Mouse (Mus musculus) lung, embryonic 16.5 days (tissue): ENCODE measurements around the gene Abcc4. TPM values are rescaled to one million over a fixed set of nuclear protein-coding genes. Genes with fewer than 3 reads are reported as not detected.

Experiments
- ATAC-seq: fragments of 200-750 bp; cut with Nextera tagmentation; 2 replicates; pipeline ENCODE4 v1.8.0; 2017; ENCODE audit warnings: low read depth, mild to moderate bottlenecking, moderate library complexity
- H3K27ac ChIP-seq: fragments of 300-500 bp; sonication (generic); 2 replicates; pipeline ENCODE4 v1.5.1; 2014; ENCODE audit warnings: mild to moderate bottlenecking, control low read depth, low read length
- H3K27me3 ChIP-seq: fragments of 300-500 bp; sonication (generic); 2 replicates; pipeline ENCODE4 v1.6.1; 2014; ENCODE audit warnings: low read depth, low read length, mixed read lengths; ENCODE audit not compliant: control insufficient read depth, insufficient read depth
- H3K36me3 ChIP-seq: fragments of 300-500 bp; sonication (generic); 2 replicates; pipeline ENCODE4 v1.6.1; 2014; ENCODE audit warnings: low read length; ENCODE audit not compliant: control insufficient read depth, insufficient read depth
- H3K4me1 ChIP-seq: fragments of 300-500 bp; sonication (generic); replicated peaks from 2 replicates; pipeline ENCODE4 v1.6.1; 2014; ENCODE audit warnings: low read length, mixed read lengths; ENCODE audit not compliant: control insufficient read depth, insufficient read depth
- H3K4me2 ChIP-seq: fragments of 300-500 bp; sonication (generic); 2 replicates; pipeline ENCODE4 v1.6.1; 2014; ENCODE audit warnings: low read depth, low read length, control low read depth
- H3K4me3 ChIP-seq: fragments of 300-500 bp; sonication (generic); 2 replicates; pipeline ENCODE4 v1.5.1; 2014; ENCODE audit warnings: mild to moderate bottlenecking, low read length, control low read depth
- H3K9ac ChIP-seq: fragments of 300-500 bp; sonication (generic); 2 replicates; pipeline ENCODE4 v1.6.1; 2014; ENCODE audit warnings: low read length, control low read depth
- H3K9me3 ChIP-seq: fragments of 300-500 bp; sonication (generic); 2 replicates; pipeline ENCODE4 v1.6.1; 2016; ENCODE audit warnings: low read length; ENCODE audit not compliant: control insufficient read depth
- WGBS: fragments of 180-500 bp; shearing (Covaris S2); extraction: QIAGEN DNeasy Blood & Tissue Kit; methylation state at CpG from one replicate; pipeline ENCODE4 v1.1.7; 2014; 5-methylcytosine and 5-hydroxymethylcytosine counted together
- polyA plus RNA-seq: library from polyadenylated mRNA; unstranded; fragments of >200 nt; fragmentation: Nextera tagmentation; extraction: Ambion mirVana; gene quantifications from 2 replicates; pipeline ENCODE4 v1.2.1, GENCODE M21; 2015

Abcc4 gene
- polyA plus RNA-seq, 1 experiment from 2014 or later = 2.5 TPM

GRCm38 (mm10) chr14:118495458-118495857 is 210.6 kb downstream of the Abcc4 start:
- 63% methylated on average over 2 of the region's 2 CpGs for WGBS
- H3K9ac ChIP-seq = no peak overlapping the region

GRCm38 (mm10) chr14:118491708-118492107 is 214.3 kb downstream of the Abcc4 start:
- H3K4me3 ChIP-seq = no peak overlapping the region
- no peak overlapping the region for H3K9ac ChIP-seq
- ATAC-seq = no peak
- H3K27ac ChIP-seq = no peak overlapping the region
- no peaks in the 10 kb centered on the region for H3K9me3 ChIP-seq
- H3K4me1 ChIP-seq = no peaks in the 10 kb centered on the region
- 82% methylated on average over 6 of the region's 6 CpGs for WGBS
- H3K36me3 ChIP-seq = no peaks in the 10 kb centered on the region
- H3K27me3 ChIP-seq = no peaks in the 10 kb centered on the region
- H3K4me2 ChIP-seq = no peak overlapping the region

More at GRCm38 (mm10) chr14:118495458-118495857, 210.6 kb downstream of the Abcc4 start:
- H3K36me3 ChIP-seq = no peaks in the 10 kb centered on the region
- H3K27ac ChIP-seq = no peak overlapping the region
- no peaks in the 10 kb centered on the region for H3K4me1 ChIP-seq
- no peak for ATAC-seq
- H3K9me3 ChIP-seq = no peaks in the 10 kb centered on the region
- H3K4me2 ChIP-seq = no peak overlapping the region
- H3K27me3 ChIP-seq = no peaks in the 10 kb centered on the region
- H3K4me3 ChIP-seq = no peak overlapping the region

DNA sequence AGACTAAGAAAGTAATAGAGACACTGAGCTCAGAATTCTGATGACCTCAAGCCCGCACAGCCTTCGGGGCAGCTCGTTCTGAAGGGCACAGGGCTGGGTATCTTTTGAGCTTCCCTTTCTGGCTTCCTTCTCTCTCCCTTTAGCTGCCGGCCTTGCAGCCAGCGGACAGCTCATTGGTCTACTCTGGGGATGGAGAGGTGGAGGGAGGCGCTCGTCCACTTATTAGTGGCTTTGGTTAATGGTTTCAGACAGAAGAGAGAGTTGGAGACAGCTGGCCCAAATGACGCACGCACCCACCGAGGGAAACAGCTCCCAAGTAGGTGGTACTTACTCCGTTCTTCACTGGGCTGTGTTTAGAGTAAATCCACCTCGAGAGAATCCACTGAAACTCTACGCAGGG is 214.7 kb downstream of the Abcc4 start:
- Histone ChIP-seq H3K27ac (no peak overlapping the region), H3K4me1 (no peaks in the 10 kb centered on the region), H3K4me3 (no peak overlapping the region), H3K27me3 (no peaks in the 10 kb centered on the region), H3K9me3 (no peaks in the 10 kb centered on the region), H3K4me2 (no peak overlapping the region), H3K9ac (no peak overlapping the region), H3K36me3 (no peaks in the 10 kb centered on the region)
- 41% methylated on average over 13 of the region's 13 CpGs for WGBS
- no peak for ATAC-seq

DNA sequence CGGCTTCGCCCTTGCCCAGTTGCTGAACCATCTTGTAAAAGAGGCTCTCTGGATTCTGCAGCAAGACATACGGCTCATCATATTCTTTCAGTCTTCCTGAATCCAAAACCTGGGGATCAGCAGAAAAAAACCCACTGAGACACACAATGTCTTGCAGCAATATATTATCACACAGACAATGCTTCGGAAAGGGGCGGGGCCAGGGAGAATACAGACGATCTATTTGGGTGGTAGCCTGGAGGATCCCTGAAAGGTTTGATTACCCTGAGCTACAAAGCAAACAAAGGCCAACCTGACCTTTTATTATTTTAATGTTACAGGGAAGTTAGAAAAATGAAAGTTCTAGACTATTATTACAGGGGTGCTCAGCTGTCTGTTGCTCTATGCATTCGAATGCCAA is 215.5 kb downstream of the Abcc4 start:
- Histone ChIP-seq H3K27me3 (no peaks in the 10 kb centered on the region), H3K9ac (no peak overlapping the region), H3K27ac (no peak overlapping the region), H3K4me2 (no peak overlapping the region), H3K4me1 (no peaks in the 10 kb centered on the region), H3K4me3 (no peak overlapping the region), H3K9me3 (no peaks in the 10 kb centered on the region), H3K36me3 (no peaks in the 10 kb centered on the region)
- 82% methylated on average over 7 of the region's 7 CpGs for WGBS
- no peak for ATAC-seq

GRCm38 (mm10) chr14:118486349-118486748 is 219.7 kb downstream of the Abcc4 start:
- H3K4me1 ChIP-seq = no peaks in the 10 kb centered on the region
- 89% methylated on average over 11 of the region's 11 CpGs for WGBS
- H3K27ac ChIP-seq = no peak overlapping the region

DNA sequence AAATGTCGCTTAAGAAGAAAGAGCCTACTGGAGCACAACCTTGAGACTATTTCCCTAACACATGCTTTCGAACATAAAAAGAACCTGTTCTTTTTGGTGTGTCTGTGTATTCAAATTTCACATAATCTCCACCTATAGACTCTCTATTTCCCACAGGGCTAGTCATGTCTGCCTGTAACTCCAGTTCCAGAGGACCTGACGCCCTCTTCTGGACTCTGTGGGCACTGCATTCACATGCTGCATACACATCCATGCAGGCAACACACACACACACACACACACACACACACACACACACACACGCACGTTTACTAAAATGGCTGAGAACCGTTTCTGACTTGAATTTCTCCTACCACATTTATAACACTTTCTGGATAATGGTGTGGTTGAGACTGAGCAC is 220.4 kb downstream of the Abcc4 start:
- ATAC-seq = no peak
- no peaks in the 10 kb centered on the region for H3K9me3 ChIP-seq
- WGBS = 90% methylated on average over 6 of the region's 6 CpGs
- no peak overlapping the region for H3K27ac ChIP-seq
- H3K36me3 ChIP-seq = no peaks in the 10 kb centered on the region
- no peaks in the 10 kb centered on the region for H3K27me3 ChIP-seq
- H3K4me3 ChIP-seq = no peak overlapping the region
- no peaks in the 10 kb centered on the region for H3K4me1 ChIP-seq
- H3K4me2 ChIP-seq = no peak overlapping the region
- no peak overlapping the region for H3K9ac ChIP-seq

More at GRCm38 (mm10) chr14:118486349-118486748, 219.7 kb downstream of the Abcc4 start:
- Histone ChIP-seq H3K4me3 (no peak overlapping the region), H3K36me3 (no peaks in the 10 kb centered on the region), H3K9me3 (no peaks in the 10 kb centered on the region), H3K27me3 (no peaks in the 10 kb centered on the region), H3K4me2 (no peak overlapping the region), H3K9ac (no peak overlapping the region)
- no peak for ATAC-seq

DNA sequence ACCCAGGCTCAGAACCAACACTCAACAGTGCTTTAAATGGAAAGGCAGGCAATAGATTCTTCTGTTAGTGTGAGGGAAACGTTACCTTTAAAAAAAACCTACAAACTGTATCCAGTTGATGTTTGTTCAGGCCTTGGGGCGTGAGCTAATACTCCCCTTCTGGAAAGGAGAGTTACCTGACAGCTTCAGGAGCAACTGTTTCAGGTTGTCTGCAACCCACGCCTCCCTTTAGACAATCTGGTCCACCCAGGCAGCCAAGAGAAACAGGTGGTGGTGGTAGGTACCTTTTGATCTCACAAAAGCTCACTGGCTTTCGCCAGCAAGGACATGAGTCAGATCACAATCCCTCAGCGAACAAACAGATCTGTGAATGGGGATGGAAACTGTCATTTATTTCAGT is 223.7 kb downstream of the Abcc4 start:
- Histone ChIP-seq H3K4me2 (no peak overlapping the region), H3K27ac (no peak overlapping the region), H3K9ac (no peak overlapping the region), H3K27me3 (no peaks in the 10 kb centered on the region), H3K36me3 (no peaks in the 10 kb centered on the region), H3K4me3 (no peak overlapping the region), H3K4me1 (no peaks in the 10 kb centered on the region), H3K9me3 (no peaks in the 10 kb centered on the region)
- ATAC-seq = no peak
- WGBS = 68% methylated on average over 5 of the region's 5 CpGs

- ATAC-seq = no peak
- WGBS = 67% methylated on average over 5 of the region's 5 CpGs
These were observed 224.2 kb downstream of the Abcc4 start for GRCm38 (mm10) chr14:118481779-118482178.

DNA sequence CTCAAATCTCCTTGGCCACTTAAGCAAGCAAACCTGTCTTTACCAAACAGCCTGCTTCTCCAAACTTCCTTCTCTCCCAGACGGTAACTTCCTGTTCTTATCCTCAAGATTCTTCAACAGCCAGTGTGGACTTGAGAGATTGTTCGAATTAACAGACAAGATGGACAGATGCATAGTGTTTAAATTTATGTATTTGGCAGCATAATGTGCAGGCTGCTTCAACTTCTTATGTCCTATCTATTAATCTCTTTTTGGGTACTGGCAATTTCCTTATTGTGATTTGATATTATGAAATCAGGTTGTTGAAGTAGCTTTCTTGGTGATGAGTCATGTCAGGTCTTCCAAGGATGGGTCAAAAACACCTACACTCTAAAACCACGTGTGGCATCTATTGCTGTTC is 229.7 kb downstream of the Abcc4 start:
- H3K27me3 ChIP-seq = peaks cover 19% of the 10 kb centered on the region
- 58% methylated on average over 3 of the region's 3 CpGs for WGBS
- H3K4me2 ChIP-seq = no peak overlapping the region

More at GRCm38 (mm10) chr14:118481779-118482178, 224.2 kb downstream of the Abcc4 start:
- no peaks in the 10 kb centered on the region for H3K36me3 ChIP-seq
- no peak overlapping the region for H3K4me3 ChIP-seq
- H3K27ac ChIP-seq = no peak overlapping the region
- H3K27me3 ChIP-seq = no peaks in the 10 kb centered on the region
- H3K4me2 ChIP-seq = no peak overlapping the region
- H3K4me1 ChIP-seq = no peaks in the 10 kb centered on the region
- H3K9me3 ChIP-seq = no peaks in the 10 kb centered on the region
- H3K9ac ChIP-seq = no peak overlapping the region

DNA sequence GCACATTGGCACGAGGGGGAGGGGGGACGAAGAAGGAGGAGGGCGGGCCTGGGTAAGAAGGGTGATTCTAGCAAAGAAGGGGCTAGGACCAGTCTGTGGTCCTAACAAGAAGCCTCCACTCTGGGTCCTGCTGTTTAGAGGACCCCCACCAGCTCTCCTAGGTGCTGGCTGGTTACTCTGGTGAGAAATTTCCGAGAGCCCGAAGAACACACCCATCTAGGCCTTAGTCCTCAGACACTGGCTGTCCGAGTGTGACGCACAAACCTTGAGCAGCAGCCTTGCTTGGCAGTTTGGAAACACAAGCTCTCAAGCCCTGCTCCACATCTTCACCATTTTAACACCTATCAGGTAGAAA is 230.9 kb downstream of the Abcc4 start:
- H3K4me1 ChIP-seq = 0 out of 2 replicates have a peak, but pooled peaks cover 3% of the 10 kb centered on the region
- H3K27me3 ChIP-seq = peaks cover 19% of the 10 kb centered on the region
- WGBS = 30% methylated on average over 7 of the region's 7 CpGs
- ATAC-seq = no peak
- H3K4me3 ChIP-seq = no peak overlapping the region
- H3K27ac ChIP-seq = no peak overlapping the region
- no peaks in the 10 kb centered on the region for H3K9me3 ChIP-seq
- H3K4me2 ChIP-seq = peak overlapping the region; percentile 83
- no peaks in the 10 kb centered on the region for H3K36me3 ChIP-seq
- H3K9ac ChIP-seq = no peak overlapping the region

More for the DNA sequence above, 229.7 kb downstream of the Abcc4 start:
- H3K9me3 ChIP-seq = no peaks in the 10 kb centered on the region
- no peak for ATAC-seq
- H3K4me3 ChIP-seq = no peak overlapping the region
- H3K9ac ChIP-seq = no peak overlapping the region
- H3K4me1 ChIP-seq = 0 out of 2 replicates have a peak, but pooled peaks cover 3% of the 10 kb centered on the region
- no peaks in the 10 kb centered on the region for H3K36me3 ChIP-seq
- no peak overlapping the region for H3K27ac ChIP-seq
